Mouse (Mus musculus) ES-E14 (cell line): ENCODE measurements around the gene Trnau1ap.

ENCODE experiments used
- CHD2 ChIP-seq: IDR thresholded peaks from 2 replicates; pipeline ENCODE4 v1.6.1; 2014; ENCODE audit warnings: mild to moderate bottlenecking, low read depth, low read length, inconsistent platforms
- MAFK ChIP-seq: IDR thresholded peaks from 2 replicates; pipeline ENCODE4 v1.6.1; 2014; ENCODE audit warnings: mild to moderate bottlenecking, low read depth, low read length, inconsistent platforms; ENCODE audit not compliant: insufficient read depth
- ZC3H11A ChIP-seq: IDR thresholded peaks from 2 replicates; pipeline ENCODE4 v1.6.1; 2012; ENCODE audit warnings: low read depth, mild to moderate bottlenecking, inconsistent platforms, low read length, borderline replicate concordance
- ZNF384 ChIP-seq: IDR thresholded peaks from 2 replicates; pipeline ENCODE4 v1.6.1; 2012; ENCODE audit warnings: low read depth, low read length, inconsistent platforms

- TF ChIP-seq CHD2 = no peak
- no peak for TF ChIP-seq MAFK
- 0 out of 2 replicates have a peak, but pooled peaks have one; percentile 54 for TF ChIP-seq ZNF384
- TF ChIP-seq ZC3H11A = no peak
Measured at GRCm38 (mm10) chr4:132356170-132356569, 26.8 kb upstream of the Trnau1ap start.
